Mouse (Mus musculus) gastrocnemius, adult 18-20 months (tissue): ENCODE measurements at regions not wholly inside any gene's neighbourhood (a gene's known extent, or its start where the extent isn't known, plus 50 kb on each side); places are given as distances from the start of the nearest gene placed in this dataset.
"Not testable (repeated sequence)": the region's sequence is repeated elsewhere in the genome, so short reads cannot be mapped to it uniquely, and the experiment has no call there.

Experiments
- DNase-seq: peaks from one replicate; pipeline ENCODE4 v3.0.0; 2021; ENCODE audit warnings: low spot score

- no peak for DNase-seq
These were observed 95.9 kb downstream of the Vcpkmt start for GRCm38 (mm10) chr12:69486903-69487302.

- peak; percentile 34 for DNase-seq
These were observed 96.9 kb downstream of the Vcpkmt start for GRCm38 (mm10) chr12:69485652-69486651.

- no peak for DNase-seq
These were observed 101.4 kb downstream of the Vcpkmt start for GRCm38 (mm10) chr12:69481420-69481819.

GRCm38 (mm10) chr12:69476631-69477091 is 104.4 kb upstream of the Gm9887 start:
- peak; percentile 21 for DNase-seq

- DNase-seq, result no peak
These were observed 103.9 kb upstream of the Gm9887 start for GRCm38 (mm10) chr12:69476131-69476530.

GRCm38 (mm10) chr12:69474916-69475661 is 102.8 kb upstream of the Gm9887 start:
- peak; percentile 69 for DNase-seq

GRCm38 (mm10) chr12:69474141-69474915 is 102.1 kb upstream of the Gm9887 start:
- DNase-seq, result peak; percentile 77

- DNase-seq, result no peak
These were observed 101.3 kb upstream of the Gm9887 start for GRCm38 (mm10) chr12:69473379-69474057.

- DNase-seq, result peak; percentile 22
These were observed 100.7 kb upstream of the Gm9887 start for GRCm38 (mm10) chr12:69472912-69473311.

GRCm38 (mm10) chr12:69471876-69472275 is 99.6 kb upstream of the Gm9887 start:
- DNase-seq, result no peak

GRCm38 (mm10) chr12:69469004-69469403 is 96.7 kb upstream of the Gm9887 start:
- DNase-seq, result no peak

- DNase-seq, result no peak
These were observed 95.1 kb upstream of the Gm9887 start for GRCm38 (mm10) chr12:69467363-69467762.

- DNase-seq, result no peak
These were observed 92.6 kb upstream of the Gm9887 start for GRCm38 (mm10) chr12:69464906-69465305.

- not testable (repeated sequence) for DNase-seq
These were observed 91.1 kb upstream of the Gm9887 start for GRCm38 (mm10) chr12:69463327-69463726.

- peak; percentile 45 for DNase-seq
These were observed 89.9 kb upstream of the Gm9887 start for GRCm38 (mm10) chr12:69461888-69462840.

GRCm38 (mm10) chr12:69460552-69461079 is 88.4 kb upstream of the Gm9887 start:
- no peak for DNase-seq

- DNase-seq, result peak; percentile 55
These were observed 86.0 kb upstream of the Gm9887 start for GRCm38 (mm10) chr12:69458170-69458841.

- DNase-seq, result no peak
These were observed 84.5 kb upstream of the Gm9887 start for GRCm38 (mm10) chr12:69456746-69457145.

GRCm38 (mm10) chr12:69456116-69456515 is 83.9 kb upstream of the Gm9887 start:
- DNase-seq, result no peak
